Mouse (Mus musculus) adipocyte (in vitro differentiated cells): ENCODE measurements around the gene Ism2.
"Not testable (repeated sequence)": the region's sequence is repeated elsewhere in the genome, so short reads cannot be mapped to it uniquely, and the experiment has no call there.

Experiments used
- DNase-seq: peaks from one replicate; pipeline ENCODE4 v3.0.0-alpha.2; 2016; ENCODE audit warnings: low spot score

Ism2 gene

DNA sequence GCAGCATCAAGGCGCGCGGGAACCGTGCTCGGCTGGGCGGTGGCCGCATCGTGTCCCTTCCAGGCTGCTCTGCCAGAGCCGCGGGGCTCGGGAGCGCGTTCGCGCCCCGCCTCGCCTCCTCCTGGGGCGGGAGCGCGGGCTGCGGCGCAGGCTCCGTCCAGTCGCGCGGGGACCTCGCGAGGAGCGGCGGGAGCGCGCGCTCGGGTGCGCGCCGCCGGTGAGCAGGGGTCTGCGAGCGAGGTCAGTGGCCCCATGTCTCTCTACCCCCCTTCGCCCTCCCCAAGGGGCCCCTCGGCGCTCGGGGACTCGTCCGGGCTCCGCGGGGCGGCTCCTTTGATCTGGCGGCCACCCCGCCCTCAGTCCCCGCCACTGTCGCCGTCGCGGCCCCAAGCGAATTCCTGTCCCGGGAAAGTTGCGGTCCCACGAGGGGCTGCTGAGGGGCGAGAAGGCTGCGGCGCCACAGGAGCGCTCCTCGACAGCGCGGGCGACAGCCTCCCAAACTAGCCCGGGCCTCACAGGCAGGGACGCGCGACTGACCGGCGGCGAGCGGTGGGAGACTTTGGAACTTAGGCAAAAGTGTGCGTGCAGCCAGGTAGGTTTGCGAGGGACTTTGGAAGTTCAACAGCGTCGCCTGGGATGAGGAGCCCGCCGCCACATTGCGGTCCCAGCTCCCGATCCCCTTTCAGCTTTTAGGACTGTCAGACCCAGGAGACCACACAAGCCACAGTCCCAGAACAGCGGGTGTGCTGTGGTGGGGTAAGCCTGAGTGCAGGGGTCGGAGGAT, at the start of gene Ism2:
TSS of gene Ism2 (minus strand) at position 49 of the 784 bp plus-strand sequence.
- DNase-seq: no peak

DNA sequence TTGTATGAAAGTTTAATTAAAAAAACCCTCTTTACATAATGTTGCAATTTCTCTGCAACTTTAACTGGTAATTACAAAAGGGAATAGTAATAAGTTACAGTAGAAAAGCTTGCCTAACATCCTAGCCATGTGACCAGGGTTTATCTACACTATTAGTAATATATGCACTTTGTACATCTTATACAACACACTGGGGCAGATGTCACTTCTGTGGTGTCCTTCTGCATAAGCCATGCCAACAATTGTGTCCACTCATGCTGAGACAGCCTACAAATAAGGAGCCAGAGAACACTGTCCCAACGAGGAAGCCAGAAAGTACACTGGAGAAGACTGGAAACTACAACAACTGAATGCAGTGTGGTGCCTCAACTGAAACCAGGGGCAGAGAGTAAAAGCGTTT, 48.5 kb upstream of the Ism2 start:
- DNase-seq: peak; percentile 81

DNA sequence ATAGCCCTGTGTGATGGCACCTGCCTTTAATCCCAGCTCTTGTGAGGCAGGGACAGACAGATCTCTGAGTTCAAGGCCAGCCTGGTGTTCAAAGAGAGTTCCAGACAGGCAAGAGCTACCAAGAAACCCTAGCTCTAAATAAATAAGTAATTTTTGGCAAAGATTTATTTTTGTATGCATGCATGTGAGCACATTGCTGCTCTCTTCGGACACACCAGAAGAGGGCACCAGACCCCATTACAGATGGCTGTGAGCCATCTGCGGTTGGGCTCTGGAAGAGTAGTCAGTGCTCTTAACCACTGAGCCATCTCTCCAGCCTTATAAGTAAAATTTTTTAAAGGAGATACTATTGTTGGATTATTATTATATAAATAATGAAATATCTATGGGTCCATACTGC, 48.0 kb upstream of the Ism2 start:
- DNase-seq: peak; percentile 51

DNA sequence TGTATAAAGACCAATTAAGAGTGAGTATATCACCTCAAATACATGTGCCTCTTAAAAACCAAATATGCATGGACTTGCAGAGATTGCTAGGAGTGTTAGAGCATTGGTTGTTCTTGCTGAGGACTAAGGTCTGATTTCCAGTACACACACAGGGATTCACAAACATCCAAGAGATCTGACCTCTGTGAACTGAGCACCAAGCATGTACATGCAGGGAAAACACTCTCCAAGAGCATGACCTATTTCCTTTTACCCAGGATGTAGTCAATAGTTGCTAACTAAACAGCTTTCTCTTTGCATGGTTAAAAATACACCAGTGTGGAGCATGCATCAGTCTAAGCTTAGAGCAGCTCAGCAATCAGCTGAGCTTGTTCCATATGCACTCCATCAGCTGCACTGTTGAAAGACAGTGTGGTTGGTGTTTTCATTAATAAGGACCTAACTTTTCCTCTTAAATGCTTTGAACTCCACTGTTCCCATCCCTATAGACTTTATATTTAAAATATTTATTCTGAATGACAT, 43.6 kb upstream of the Ism2 start:
- no peak for DNase-seq

DNA sequence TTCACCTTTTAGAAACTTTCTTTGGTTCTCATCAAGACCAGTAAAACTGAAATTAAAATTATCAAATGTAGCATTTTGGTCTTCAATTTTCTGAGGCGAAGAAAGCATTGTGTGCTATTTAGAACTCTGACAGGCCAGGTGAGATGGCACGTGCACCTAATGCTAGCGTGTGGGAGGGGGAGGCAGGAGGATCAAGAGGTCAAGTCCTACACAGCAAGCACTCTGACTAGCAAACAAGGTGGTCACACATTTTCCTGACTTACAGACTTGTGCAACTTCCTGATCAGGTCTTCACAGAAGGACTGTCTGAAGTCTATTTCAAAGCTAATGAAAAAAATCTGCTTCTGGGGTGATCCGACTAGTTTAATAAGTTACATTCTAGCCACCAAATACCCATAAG, 38.6 kb upstream of the Ism2 start:
- DNase-seq: no peak

DNA sequence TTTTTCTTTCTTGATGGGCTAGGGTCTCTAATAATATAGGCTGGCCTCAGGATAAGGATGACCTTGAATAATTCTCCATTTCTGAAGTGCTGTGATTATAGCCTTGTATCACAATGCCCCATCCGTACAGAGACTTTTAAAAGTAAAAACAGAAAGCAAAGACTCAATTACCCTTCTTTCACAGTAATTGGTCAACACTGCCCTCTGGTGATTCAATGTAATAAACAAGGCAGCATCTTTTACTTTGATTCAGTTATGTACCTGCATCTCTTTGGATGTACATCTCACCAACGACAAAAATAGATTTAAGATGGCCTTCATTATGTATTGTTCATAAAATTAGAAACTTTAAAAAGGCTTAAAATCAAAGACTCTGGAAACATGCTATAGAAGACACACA, 35.4 kb upstream of the Ism2 start:
- DNase-seq: peak; percentile 56

DNA sequence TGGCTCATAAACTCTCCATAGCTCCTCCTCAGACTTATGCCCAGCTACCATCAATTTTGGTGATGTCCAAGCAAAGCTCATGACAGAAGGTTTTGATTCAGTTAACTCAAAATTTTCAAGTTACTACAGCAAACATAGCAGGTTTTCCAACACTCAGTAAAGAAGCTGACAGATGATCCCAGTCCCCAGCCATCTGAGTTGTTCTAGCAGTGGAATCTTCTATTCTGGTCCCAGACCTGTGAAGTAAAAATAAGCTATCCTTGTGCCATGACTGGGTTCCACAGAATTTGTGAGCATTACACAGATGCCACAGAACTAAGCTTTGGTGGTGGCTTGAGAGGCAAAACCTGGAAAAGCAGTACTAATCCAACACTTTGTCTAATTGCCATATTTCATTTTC, 34.3 kb upstream of the Ism2 start:
- no peak for DNase-seq

DNA sequence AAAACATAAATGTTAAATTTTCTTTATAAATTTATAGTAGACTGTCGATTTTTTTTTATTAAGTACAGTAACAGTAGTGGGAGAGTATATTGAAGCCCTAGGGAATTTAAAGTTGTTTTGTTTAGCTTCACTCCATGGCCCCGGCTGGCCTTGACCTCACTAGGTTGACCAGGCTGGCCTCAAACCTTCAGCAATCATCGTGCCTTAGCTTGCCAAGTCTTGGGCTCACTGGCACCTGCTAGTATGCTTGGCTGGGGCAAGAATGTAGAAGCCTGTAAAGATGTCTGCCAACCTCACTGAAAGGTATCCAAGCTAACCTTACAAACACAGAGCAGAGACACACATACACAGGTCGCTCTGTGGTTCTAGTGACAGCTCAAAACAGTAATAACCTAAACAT, 33.0 kb upstream of the Ism2 start:
- peak; percentile 30 for DNase-seq

- no peak for DNase-seq
Measured at GRCm38 (mm10) chr12:87331908-87332307, 32.4 kb upstream of the Ism2 start.

GRCm38 (mm10) chr12:87331053-87331456, 31.6 kb upstream of the Ism2 start:
- no peak for DNase-seq

GRCm38 (mm10) chr12:87330213-87330612, 30.7 kb upstream of the Ism2 start:
- DNase-seq: no peak

DNA sequence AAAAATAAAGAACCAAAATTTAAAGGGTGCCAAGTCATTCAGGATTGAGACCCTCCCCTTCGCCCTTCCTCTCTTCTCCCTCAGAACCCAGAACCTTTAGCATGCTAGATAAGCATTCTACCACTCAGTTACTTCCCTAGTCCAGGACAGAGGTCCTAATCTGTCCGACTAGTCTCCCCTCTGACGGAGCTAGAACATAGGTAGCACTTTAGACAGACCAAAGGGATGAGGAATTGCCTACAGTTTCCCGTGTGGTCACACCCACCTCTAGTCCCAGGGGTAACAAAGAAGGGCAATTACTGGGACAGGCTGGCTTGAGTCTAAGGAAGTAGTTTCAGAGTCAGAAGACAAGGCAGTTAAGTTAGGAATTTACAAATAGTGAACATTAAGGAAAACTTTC, 28.5 kb upstream of the Ism2 start:
- DNase-seq: no peak

- DNase-seq: no peak
Measured at GRCm38 (mm10) chr12:87327610-87328009, 28.1 kb upstream of the Ism2 start.

DNA sequence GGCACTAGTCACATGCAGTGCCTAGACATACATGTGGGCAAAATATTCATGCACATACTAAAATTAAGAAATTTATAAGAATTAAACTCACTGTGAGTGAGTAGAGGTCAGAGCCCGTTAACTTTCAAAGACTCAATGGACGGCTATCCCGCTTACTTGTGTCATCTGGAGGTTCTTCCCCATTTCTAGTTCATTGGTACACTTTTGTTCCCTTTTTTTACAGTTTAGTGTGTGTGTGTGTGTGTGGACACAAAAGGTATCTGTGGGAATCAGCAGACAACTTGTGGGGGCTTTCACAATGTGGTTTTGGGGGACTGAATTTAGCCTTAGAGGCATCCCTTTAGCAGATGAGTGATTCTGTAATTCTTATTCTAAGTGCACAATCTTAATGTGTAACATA, 25.9 kb upstream of the Ism2 start:
- no peak for DNase-seq

- no peak for DNase-seq
Measured at GRCm38 (mm10) chr12:87319229-87319628, 19.7 kb upstream of the Ism2 start.

DNA sequence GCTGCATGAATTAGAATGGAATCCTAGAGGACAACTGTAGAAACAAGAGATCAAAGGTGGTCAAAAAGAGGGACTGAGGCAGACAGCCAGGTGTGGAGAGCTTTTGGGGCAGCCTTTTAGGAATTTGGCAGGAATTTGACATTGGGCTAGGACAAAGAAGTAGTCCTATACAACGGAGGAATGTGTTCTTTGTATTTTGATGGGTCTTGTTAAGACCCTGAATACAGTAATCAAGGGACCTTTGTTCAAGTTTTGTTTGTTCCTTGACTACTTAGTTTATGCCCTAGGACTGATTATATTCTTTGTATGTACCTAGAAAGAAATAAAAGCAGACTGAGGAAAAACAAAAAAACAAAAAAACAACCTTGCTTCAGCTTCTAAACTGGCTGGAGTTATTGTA, 18.4 kb upstream of the Ism2 start:
- no peak for DNase-seq

DNA sequence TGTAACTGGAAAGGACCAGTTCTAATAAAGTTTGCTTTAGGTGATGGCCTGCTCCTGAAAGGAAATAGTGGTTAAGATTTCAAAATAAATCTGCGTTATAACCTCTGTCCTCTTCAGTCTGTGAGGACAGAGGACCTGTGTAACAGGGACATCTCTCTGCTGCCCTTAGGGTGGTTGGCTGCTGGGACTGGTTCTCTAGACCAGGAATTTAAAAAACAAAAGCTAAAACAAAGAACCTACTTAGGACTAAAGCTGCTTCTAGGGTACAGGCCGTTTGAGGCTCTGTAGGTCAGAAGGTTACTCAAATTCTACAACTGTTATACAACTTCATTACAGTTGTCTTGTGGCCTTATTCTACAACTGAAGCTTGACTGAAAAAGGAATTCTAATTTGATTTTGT, 13.6 kb upstream of the Ism2 start:
- peak; percentile 14 for DNase-seq

- DNase-seq: not testable (repeated sequence)
Measured at GRCm38 (mm10) chr12:87306584-87306844, 7.0 kb upstream of the Ism2 start.

- DNase-seq: no peak
Measured at GRCm38 (mm10) chr12:87305767-87306583, 6.5 kb upstream of the Ism2 start.

DNA sequence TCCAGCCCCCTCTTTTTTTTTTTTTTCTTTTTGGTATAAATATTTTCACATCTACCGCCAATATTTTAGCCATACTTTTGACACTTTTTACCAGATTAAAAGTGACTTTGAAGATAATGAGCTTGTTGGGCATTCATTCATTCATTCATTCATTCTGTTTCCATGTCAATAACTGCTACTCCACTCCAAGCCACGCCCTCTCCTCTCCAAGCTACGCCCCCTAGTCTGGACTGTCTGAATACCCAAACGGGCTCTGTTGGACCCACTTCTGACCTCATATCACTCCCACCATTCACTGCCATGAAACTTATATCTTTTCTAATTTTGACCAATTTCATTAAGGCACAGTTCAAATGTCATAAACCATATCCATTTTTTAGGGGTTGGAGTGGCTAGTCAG, 1.7 kb upstream of the Ism2 start:
- no peak for DNase-seq

- DNase-seq: no peak
Measured at GRCm38 (mm10) chr12:87300441-87300690, 861 bp upstream of the Ism2 start.

DNA sequence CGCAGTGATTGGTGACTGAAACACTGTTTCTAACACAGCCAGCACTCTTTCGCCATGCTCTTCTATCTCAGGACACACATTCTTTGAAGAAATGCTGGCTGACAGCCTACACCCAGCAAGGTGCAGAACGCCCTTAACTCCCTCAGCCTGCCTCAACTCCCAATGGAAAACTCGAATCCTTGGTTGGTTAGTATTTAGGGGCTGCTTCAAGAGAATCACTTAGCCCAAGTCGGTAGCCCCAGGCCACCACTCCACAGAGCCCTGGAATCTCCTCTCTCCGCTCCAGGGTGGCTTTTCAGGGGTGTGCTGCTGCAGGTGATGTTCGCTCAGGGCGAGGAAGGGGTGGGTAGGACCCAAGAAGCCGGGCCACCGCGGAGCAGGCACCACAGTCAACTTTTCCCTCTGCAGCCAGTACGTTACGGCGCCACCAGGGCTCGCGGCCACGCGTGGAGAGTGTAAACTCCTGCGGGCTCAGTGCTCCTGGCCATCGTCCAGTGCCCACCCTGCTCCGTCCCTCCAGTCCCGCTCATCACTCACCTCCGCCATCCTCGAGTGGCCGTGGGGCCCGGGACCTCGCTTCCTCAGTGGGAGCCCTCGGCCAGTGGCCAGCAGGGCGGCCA, 358 bp downstream of the Ism2 start:
- no peak for DNase-seq

- DNase-seq: no peak
Measured at GRCm38 (mm10) chr12:87293934-87294333, 5.6 kb downstream of the Ism2 start.
